Comparison of ENCODE assay signal across 8 mouse cellular contexts in the genomic region with DNA sequence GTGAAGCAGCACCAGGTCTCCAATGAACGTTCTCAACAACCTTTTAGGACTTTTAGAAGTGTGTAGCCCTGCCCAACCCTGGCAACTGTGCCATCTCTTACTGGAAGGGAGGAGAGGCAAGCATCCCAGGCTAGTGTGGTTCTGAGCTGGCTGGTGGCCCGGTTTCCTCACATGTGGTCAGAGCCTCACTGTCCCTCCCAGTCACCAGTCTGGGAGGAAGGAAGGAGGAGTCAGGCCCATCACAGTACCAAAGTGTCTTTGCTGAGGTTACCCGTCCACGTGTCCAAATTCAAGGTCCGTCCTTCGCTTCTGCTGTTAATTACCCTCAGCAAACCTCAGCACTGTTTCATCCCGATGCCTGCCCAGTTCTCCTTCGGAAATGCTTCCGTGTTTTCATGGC. TPM values are rescaled to one million over a fixed set of nuclear protein-coding genes. Genes with fewer than 3 reads are reported as not detected.
DNase-seq lines count a peak whose midpoint lies in the region; ATAC-seq and TF ChIP-seq lines count a peak whose summit lies in the region.

No protein-coding gene starts in this region.

- no peaks in the 10 kb centered on the region for H3K36me3 ChIP-seq in embryonic facial prominence, embryonic 10.5 days (replicated peaks)
- H3K36me3 ChIP-seq in hindbrain, embryonic 10.5 days = no peaks in the 10 kb centered on the region
- no peaks in the 10 kb centered on the region for H3K36me3 ChIP-seq in limb, embryonic 10.5 days
- no peaks in the 10 kb centered on the region for H3K36me3 ChIP-seq in midbrain, embryonic 14.5 days (ENCODE audit: control insufficient read depth, insufficient read depth, low read length)
- no peaks in the 10 kb centered on the region for H3K36me3 ChIP-seq in thymus, adult 2 months (ENCODE audit: control insufficient read depth, insufficient read depth, low read length)

- H3K4me3 ChIP-seq in embryonic facial prominence, embryonic 10.5 days = peak overlapping the region; percentile 44
- peak overlapping the region; percentile 45 for H3K4me3 ChIP-seq in hindbrain, embryonic 10.5 days
- H3K4me3 ChIP-seq in limb, embryonic 10.5 days = peak overlapping the region; percentile 44
- H3K4me3 ChIP-seq in midbrain, embryonic 14.5 days (replicated peaks; ENCODE audit: low read depth, low read length) = peak overlapping the region; percentile 24; the same call in 1 of the 2 replicates
- H3K4me3 ChIP-seq in thymus, adult 2 months (ENCODE audit: control insufficient read depth, insufficient read depth, low read length) = no peak overlapping the region

- H3K4me2 ChIP-seq in midbrain, embryonic 14.5 days (ENCODE audit: low read length) = peak overlapping the region; percentile 52

- peaks cover 18% of the 10 kb centered on the region for H3K27me3 ChIP-seq in embryonic facial prominence, embryonic 10.5 days (replicated peaks; ENCODE audit: low read depth, poor library complexity, severe bottlenecking)
- peaks cover 17% of the 10 kb centered on the region; the same call in 1 of the 2 replicates for H3K27me3 ChIP-seq in hindbrain, embryonic 10.5 days (ENCODE audit: insufficient read depth, poor library complexity, severe bottlenecking)
- peaks cover 8% of the 10 kb centered on the region; the same call in 1 of the 2 replicates for H3K27me3 ChIP-seq in limb, embryonic 10.5 days (ENCODE audit: low read depth, poor library complexity, severe bottlenecking)
- no peaks in the 10 kb centered on the region for H3K27me3 ChIP-seq in midbrain, embryonic 14.5 days (ENCODE audit: control insufficient read depth, insufficient read depth, low read length)
- no peaks in the 10 kb centered on the region for H3K27me3 ChIP-seq in thymus, adult 2 months (ENCODE audit: control insufficient read depth, insufficient read depth, low read length)

- H3K9me3 ChIP-seq in embryonic facial prominence, embryonic 10.5 days = no peaks in the 10 kb centered on the region
- no peaks in the 10 kb centered on the region for H3K9me3 ChIP-seq in hindbrain, embryonic 10.5 days
- no peaks in the 10 kb centered on the region for H3K9me3 ChIP-seq in limb, embryonic 10.5 days (replicated peaks)
- H3K9me3 ChIP-seq in midbrain, embryonic 14.5 days (ENCODE audit: control insufficient read depth, low read length) = no peaks in the 10 kb centered on the region

- peak; percentile 20; the same call in 1 of the 2 replicates for ATAC-seq in midbrain, embryonic 14.5 days (ENCODE audit: low FRiP score, low TSS enrichment)

- TF ChIP-seq CTCF in thymus, adult 2 months (IDR thresholded peaks at IDR 0.05; ENCODE audit: borderline replicate concordance, control insufficient read depth, extremely low read depth, insufficient read depth, low read length, poor library complexity) = no peak

- peaks cover 47% of the 10 kb centered on the region for H3K4me1 ChIP-seq in embryonic facial prominence, embryonic 10.5 days
- peaks cover 27% of the 10 kb centered on the region for H3K4me1 ChIP-seq in hindbrain, embryonic 10.5 days (replicated peaks)
- H3K4me1 ChIP-seq in limb, embryonic 10.5 days = peaks cover 49% of the 10 kb centered on the region
- peaks cover 7% of the 10 kb centered on the region for H3K4me1 ChIP-seq in midbrain, embryonic 14.5 days (ENCODE audit: control insufficient read depth, insufficient read depth, low read length)
- no peaks in the 10 kb centered on the region for H3K4me1 ChIP-seq in thymus, adult 2 months (replicated peaks; ENCODE audit: control insufficient read depth, insufficient read depth, low read length)

- H3K27ac ChIP-seq in embryonic facial prominence, embryonic 10.5 days (replicated peaks) = 0 out of 2 replicates have a peak overlapping the region, but pooled peaks have one; percentile 54
- H3K27ac ChIP-seq in hindbrain, embryonic 10.5 days = peak overlapping the region; percentile 60
- H3K27ac ChIP-seq in limb, embryonic 10.5 days = peak overlapping the region; percentile 46; the same call in 1 of the 2 replicates
- no peak overlapping the region for H3K27ac ChIP-seq in midbrain, embryonic 14.5 days (replicated peaks; ENCODE audit: low read depth, low read length)
- H3K27ac ChIP-seq in thymus, adult 2 months (ENCODE audit: control insufficient read depth, insufficient read depth, low read length) = no peak overlapping the region

- TF ChIP-seq POLR2A in thymus, adult 2 months (IDR thresholded peaks at IDR 0.05; ENCODE audit: control insufficient read depth, extremely low read depth, insufficient read depth, low read length, poor library complexity) = no peak

- peak; percentile 41 for DNase-seq in urinary bladder, postnatal 25 days (ENCODE audit: low spot score)
- DNase-seq in urinary bladder, postnatal 4 days (ENCODE audit: low spot score in 2 of 2) = no peak
- DNase-seq in embryonic facial prominence, embryonic 10.5 days (ENCODE audit: low spot score) = no peak
- DNase-seq in hindbrain, embryonic 10.5 days (ENCODE audit: low spot score) = no peak
- no peak for DNase-seq in limb, embryonic 10.5 days (ENCODE audit: low spot score)
- DNase-seq in midbrain, embryonic 14.5 days = peak; percentile 38
- no peak for DNase-seq in spleen, adult 12 weeks (ENCODE audit: low spot score)
- DNase-seq in thymus, adult 2 months = no peak

- WGBS in embryonic facial prominence, embryonic 10.5 days = 29% methylated on average over 9 of the region's 9 CpGs
- WGBS in hindbrain, embryonic 10.5 days = 43% methylated on average over 9 of the region's 9 CpGs
- 29% methylated on average over 9 of the region's 9 CpGs for WGBS in limb, embryonic 10.5 days
- WGBS in midbrain, embryonic 14.5 days = 41% methylated on average over 9 of the region's 9 CpGs
- 60% methylated on average over 9 of the region's 9 CpGs for WGBS in thymus, adult 2 months

- H3K9ac ChIP-seq in midbrain, embryonic 14.5 days (replicated peaks; ENCODE audit: low read length) = peak overlapping the region; percentile 40; the same call in 1 of the 2 replicates

RNA-seq across cellular contexts. Expression of gene Gramd2, which starts 12.2 kb away (rescaled TPM):
- 0.24 and 0.64 TPM in 2 replicates for polyA plus RNA-seq in embryonic facial prominence, embryonic 10.5 days (2016; fragmentation: Nextera tagmentation; extraction: Ambion mirVana)
- 0.14 and 0.46 TPM in 2 replicates for polyA plus RNA-seq in hindbrain, embryonic 10.5 days (2016; fragmentation: Nextera tagmentation; extraction: Ambion mirVana)
- polyA plus RNA-seq in limb, embryonic 10.5 days (2016; fragmentation: Nextera tagmentation; extraction: Ambion mirVana) = 0.15 and 0.30 TPM in 2 replicates
- polyA plus RNA-seq in midbrain, embryonic 14.5 days (2014; fragmentation: Nextera tagmentation; extraction: Ambion mirVana) = 2.8 and 5.2 TPM in 2 replicates
- polyA plus RNA-seq in thymus, adult 2 months (2012; rRNA removed) = 0.69 and 1.00 TPM in 2 replicates

RNA-seq across cellular contexts. Expression of gene Pkm, which starts 36.0 kb away (rescaled TPM):
- polyA plus RNA-seq in embryonic facial prominence, embryonic 10.5 days (2016; fragmentation: Nextera tagmentation; extraction: Ambion mirVana) = 2,716 and 3,081 TPM in 2 replicates
- polyA plus RNA-seq in hindbrain, embryonic 10.5 days (2016; fragmentation: Nextera tagmentation; extraction: Ambion mirVana) = 2,690 and 3,190 TPM in 2 replicates
- 2,645 and 3,210 TPM in 2 replicates for polyA plus RNA-seq in limb, embryonic 10.5 days (2016; fragmentation: Nextera tagmentation; extraction: Ambion mirVana)
- 836 and 1,041 TPM in 2 replicates for polyA plus RNA-seq in midbrain, embryonic 14.5 days (2014; fragmentation: Nextera tagmentation; extraction: Ambion mirVana)
- 916 and 1,063 TPM in 2 replicates for polyA plus RNA-seq in thymus, adult 2 months (2012; rRNA removed)

RNA-seq across cellular contexts. Expression of gene Senp8, which starts 58.4 kb away (rescaled TPM):
- 15.6 and 17.4 TPM in 2 replicates for polyA plus RNA-seq in embryonic facial prominence, embryonic 10.5 days (2016; fragmentation: Nextera tagmentation; extraction: Ambion mirVana)
- 19.7 and 20.9 TPM in 2 replicates for polyA plus RNA-seq in hindbrain, embryonic 10.5 days (2016; fragmentation: Nextera tagmentation; extraction: Ambion mirVana)
- polyA plus RNA-seq in limb, embryonic 10.5 days (2016; fragmentation: Nextera tagmentation; extraction: Ambion mirVana) = 16.0 and 16.6 TPM in 2 replicates
- polyA plus RNA-seq in midbrain, embryonic 14.5 days (2014; fragmentation: Nextera tagmentation; extraction: Ambion mirVana) = 12.9 and 16.4 TPM in 2 replicates
- 2.4 and 3.2 TPM in 2 replicates for polyA plus RNA-seq in thymus, adult 2 months (2012; rRNA removed)

RNA-seq across cellular contexts. Expression of gene Myo9a, which starts 58.6 kb away (rescaled TPM):
- polyA plus RNA-seq in embryonic facial prominence, embryonic 10.5 days (2016; fragmentation: Nextera tagmentation; extraction: Ambion mirVana) = 10.1 and 11.1 TPM in 2 replicates
- 11.8 and 13.1 TPM in 2 replicates for polyA plus RNA-seq in hindbrain, embryonic 10.5 days (2016; fragmentation: Nextera tagmentation; extraction: Ambion mirVana)
- polyA plus RNA-seq in limb, embryonic 10.5 days (2016; fragmentation: Nextera tagmentation; extraction: Ambion mirVana) = 8.5 and 12.3 TPM in 2 replicates
- polyA plus RNA-seq in midbrain, embryonic 14.5 days (2014; fragmentation: Nextera tagmentation; extraction: Ambion mirVana) = 30.2 and 34.0 TPM in 2 replicates
- polyA plus RNA-seq in thymus, adult 2 months (2012; rRNA removed) = 2.4 and 4.1 TPM in 2 replicates

Comparison
In these comparisons a context has a peak if more than half of its experiments do, and no peak if none do; other contexts are left out.
1. DNase-seq: peak in urinary bladder, postnatal 25 days (single experiment) and midbrain, embryonic 14.5 days (single experiment); none in urinary bladder, postnatal 4 days (0 of 2), embryonic facial prominence, embryonic 10.5 days (single experiment), hindbrain, embryonic 10.5 days (single experiment), limb, embryonic 10.5 days (single experiment), spleen, adult 12 weeks (single experiment) and thymus, adult 2 months (single experiment).
2. H3K27ac ChIP-seq: peak in embryonic facial prominence, embryonic 10.5 days (single experiment), hindbrain, embryonic 10.5 days (single experiment) and limb, embryonic 10.5 days (single experiment); none in midbrain, embryonic 14.5 days (single experiment) and thymus, adult 2 months (single experiment).